8 mouse cellular contexts compared by ENCODE assay signal in genomic region chr11:107794547-107795269, GRCm38 (mm10). TPM values are rescaled to one million over a fixed set of nuclear protein-coding genes. Genes with fewer than 3 reads are reported as not detected.
DNase-seq lines count a peak whose midpoint lies in the region; ATAC-seq and TF ChIP-seq lines count a peak whose summit lies in the region.

Cacng4 (minus strand) TSS chr11:107794557.

- DNase-seq in kidney, adult 9 months: no peak
- peak; percentile 40 for DNase-seq in adrenal gland, postnatal 14 days
- peak; percentile 57 to 66 for DNase-seq in layer of hippocampus, postnatal 10 days (ENCODE audit: low spot score in 2 of 2)
- peak; percentile 94 for DNase-seq in midbrain, embryonic 11.5 days (ENCODE audit: low spot score, missing footprints)
- DNase-seq in thymus, adult 2 months: peak; percentile 49
- DNase-seq in cerebellum, adult 11 months: no peak

- peaks cover 25% of the 10 kb centered on the region for H3K4me1 ChIP-seq in kidney, embryonic 14.5 days (ENCODE audit: control insufficient read depth, insufficient read depth, low read length)
- peaks cover 45% of the 10 kb centered on the region for H3K4me1 ChIP-seq in forebrain, embryonic 13.5 days
- peaks cover 45% of the 10 kb centered on the region for H3K4me1 ChIP-seq in midbrain, embryonic 11.5 days (ENCODE audit: control insufficient read depth, insufficient read depth, low read length)
- H3K4me1 ChIP-seq in thymus, adult 2 months (replicated peaks; ENCODE audit: control insufficient read depth, insufficient read depth, low read length): peaks cover 50% of the 10 kb centered on the region

- 1% methylated on average over 28 of the region's 73 CpGs for WGBS in kidney, embryonic 14.5 days
- 2% methylated on average over 10 of the region's 73 CpGs for WGBS in forebrain, embryonic 13.5 days
- WGBS in midbrain, embryonic 11.5 days: under 1% methylated on average over 44 of the region's 73 CpGs
- 6% methylated on average over 72 of the region's 73 CpGs for WGBS in thymus, adult 2 months

- no peak for TF ChIP-seq CTCF in thymus, adult 2 months (IDR thresholded peaks at IDR 0.05; ENCODE audit: borderline replicate concordance, control insufficient read depth, extremely low read depth, insufficient read depth, low read length, poor library complexity)

- H3K9me3 ChIP-seq in kidney, embryonic 14.5 days (ENCODE audit: control insufficient read depth, low read length): no peaks in the 10 kb centered on the region
- H3K9me3 ChIP-seq in forebrain, embryonic 13.5 days (replicated peaks): no peaks in the 10 kb centered on the region
- no peaks in the 10 kb centered on the region for H3K9me3 ChIP-seq in midbrain, embryonic 11.5 days (ENCODE audit: control insufficient read depth, low read length)

- ATAC-seq in kidney, embryonic 14.5 days (ENCODE audit: low FRiP score, low TSS enrichment): peak; percentile 29; the same call in 1 of the 2 replicates
- peak; percentile 65 for ATAC-seq in forebrain, embryonic 13.5 days
- ATAC-seq in midbrain, embryonic 11.5 days (ENCODE audit: low FRiP score): peak; percentile 57

- peak within 1 kb of the TSS; percentile 63 for H3K9ac ChIP-seq in kidney, embryonic 14.5 days (ENCODE audit: low read depth, low read length)
- peak within 1 kb of the TSS; percentile 87 for H3K9ac ChIP-seq in forebrain, embryonic 13.5 days
- peak within 1 kb of the TSS; percentile 93 for H3K9ac ChIP-seq in midbrain, embryonic 11.5 days (ENCODE audit: low read length)

- H3K27ac ChIP-seq in kidney, embryonic 14.5 days (ENCODE audit: low read depth, low read length): peak within 1 kb of the TSS; percentile 17; the same call in 1 of the 2 replicates
- peak within 1 kb of the TSS; percentile 93 for H3K27ac ChIP-seq in forebrain, embryonic 13.5 days
- H3K27ac ChIP-seq in midbrain, embryonic 11.5 days (ENCODE audit: low read depth, low read length): peak within 1 kb of the TSS; percentile 88
- no peak within 1 kb of the TSS for H3K27ac ChIP-seq in thymus, adult 2 months (ENCODE audit: control insufficient read depth, insufficient read depth, low read length)

- H3K27me3 ChIP-seq in kidney, embryonic 14.5 days (ENCODE audit: control insufficient read depth, insufficient read depth, low read length): peaks cover 13% of the 10 kb centered on the region
- H3K27me3 ChIP-seq in forebrain, embryonic 13.5 days: peaks cover 6% of the 10 kb centered on the region
- peaks cover 8% of the 10 kb centered on the region; the same call in 1 of the 2 replicates for H3K27me3 ChIP-seq in midbrain, embryonic 11.5 days (ENCODE audit: control insufficient read depth, insufficient read depth, low read length)
- peaks cover 4% of the 10 kb centered on the region; the same call in 1 of the 2 replicates for H3K27me3 ChIP-seq in thymus, adult 2 months (ENCODE audit: control insufficient read depth, insufficient read depth, low read length)

- TF ChIP-seq POLR2A in thymus, adult 2 months (IDR thresholded peaks at IDR 0.05; ENCODE audit: control insufficient read depth, extremely low read depth, insufficient read depth, low read length, poor library complexity): no peak

- H3K4me3 ChIP-seq in kidney, embryonic 14.5 days (ENCODE audit: low read length): peak within 1 kb of the TSS; percentile 67
- H3K4me3 ChIP-seq in forebrain, embryonic 13.5 days: peak within 1 kb of the TSS; percentile 79
- H3K4me3 ChIP-seq in midbrain, embryonic 11.5 days (ENCODE audit: low read depth, low read length): peak within 1 kb of the TSS; percentile 77
- peak within 1 kb of the TSS; percentile 52 for H3K4me3 ChIP-seq in thymus, adult 2 months (ENCODE audit: control insufficient read depth, insufficient read depth, low read length)

- peak within 1 kb of the TSS; percentile 99 for H3K4me2 ChIP-seq in kidney, embryonic 14.5 days (replicated peaks; ENCODE audit: low read depth, low read length)
- peak within 1 kb of the TSS; percentile 93 for H3K4me2 ChIP-seq in forebrain, embryonic 13.5 days
- H3K4me2 ChIP-seq in midbrain, embryonic 11.5 days: peak within 1 kb of the TSS; percentile 87

- H3K36me3 ChIP-seq in kidney, embryonic 14.5 days (ENCODE audit: control insufficient read depth, insufficient read depth, low read length): no peaks in the 10 kb centered on the region
- H3K36me3 ChIP-seq in forebrain, embryonic 13.5 days (ENCODE audit: poor library complexity, severe bottlenecking): peaks cover 5% of the 10 kb centered on the region
- no peaks in the 10 kb centered on the region for H3K36me3 ChIP-seq in midbrain, embryonic 11.5 days (ENCODE audit: control insufficient read depth, insufficient read depth, low read length)
- H3K36me3 ChIP-seq in thymus, adult 2 months (ENCODE audit: control insufficient read depth, insufficient read depth, low read length): no peaks in the 10 kb centered on the region

RNA-seq across cellular contexts. Expression of gene Cacng4, which starts in this region (rescaled TPM):
- 3.7 and 5.2 TPM in 2 replicates for polyA plus RNA-seq in kidney, embryonic 14.5 days (2014; fragmentation: Nextera tagmentation; extraction: Ambion mirVana)
- 2.2 and 2.7 TPM in 2 replicates for total RNA-seq in adrenal gland, postnatal 14 days (2021)
- 23.1 and 27.6 TPM in 2 replicates for polyA plus RNA-seq in forebrain, embryonic 13.5 days (2015; fragmentation: Nextera tagmentation; extraction: Ambion mirVana)
- total RNA-seq in layer of hippocampus, postnatal 10 days (2021): 10 to 100 TPM; 73.0 to 74.9 TPM
- 23.0 and 25.6 TPM in 2 replicates for polyA plus RNA-seq in midbrain, embryonic 11.5 days (2014; fragmentation: Nextera tagmentation; extraction: Ambion mirVana)
- polyA plus RNA-seq in thymus, adult 2 months (2012; rRNA removed): 4.8 and 9.0 TPM in 2 replicates

Comparison
In these comparisons a context has a peak if more than half of its experiments do, and no peak if none do; other contexts are left out.
1. RNA of gene Cacng4 (total RNA-seq): 73.0 to 74.9 TPM in layer of hippocampus, postnatal 10 days; 2.2 to 2.7 TPM in adrenal gland, postnatal 14 days; every median in the first group is over 10 times any median in the second.
2. DNase-seq: peak in adrenal gland, postnatal 14 days (single experiment), layer of hippocampus, postnatal 10 days (2 of 2), midbrain, embryonic 11.5 days (single experiment) and thymus, adult 2 months (single experiment); none in kidney, adult 9 months (single experiment) and cerebellum, adult 11 months (single experiment).
3. Peak in every context shown above with its lines, with median percentiles within 50 percentile points of each other: ATAC-seq, H3K4me2 ChIP-seq, H3K4me3 ChIP-seq and H3K9ac ChIP-seq.